Mouse (Mus musculus): ENCODE results near the gene C1qtnf1. TPM values are rescaled to one million over a fixed set of nuclear protein-coding genes. Genes with fewer than 3 reads are reported as not detected.
A peak's percentile ranks its signal among the peaks of the same experiment; 100 is the strongest.

C1qtnf1 gene
- polyA plus RNA-seq, 1 experiment from 2014 or later: 3.4 TPM

DNA sequence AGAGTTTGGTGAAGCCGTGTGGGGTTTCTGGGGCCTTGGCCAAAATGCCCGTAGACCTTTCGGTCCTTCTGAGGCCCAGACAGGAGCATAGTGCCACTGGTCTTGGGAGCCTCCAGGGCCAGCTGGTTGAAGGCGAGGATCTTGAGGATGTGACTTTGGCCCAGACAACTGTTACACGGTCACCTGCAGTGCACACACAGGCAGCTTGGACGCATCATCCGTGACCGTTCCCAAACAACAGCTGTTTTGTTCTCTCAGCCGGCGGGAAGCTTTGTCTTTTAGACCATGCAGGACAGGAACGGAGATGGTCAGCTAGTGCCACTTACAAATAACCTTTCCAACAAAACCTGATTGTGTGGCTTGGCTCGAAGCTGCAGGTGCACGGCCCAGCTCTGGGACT, 43.7 kb downstream of the C1qtnf1 start:
- Histone ChIP-seq H3K9me3 (no peaks in the 10 kb centered on the region), H3K4me1 (peaks cover 23% of the 10 kb centered on the region), H3K27ac (replicated peaks) (no peak overlapping the region; the same call in 1 of the 2 replicates), H3K4me3 (no peak overlapping the region), H3K36me3 (replicated peaks) (no peaks in the 10 kb centered on the region), H3K27me3 (replicated peaks; ENCODE audit: low read depth, poor library complexity, severe bottlenecking) (no peaks in the 10 kb centered on the region)
- peak; percentile 38 for DNase-seq (ENCODE audit: low spot score)
- WGBS: 64% methylated on average over 13 of the region's 13 CpGs

DNA sequence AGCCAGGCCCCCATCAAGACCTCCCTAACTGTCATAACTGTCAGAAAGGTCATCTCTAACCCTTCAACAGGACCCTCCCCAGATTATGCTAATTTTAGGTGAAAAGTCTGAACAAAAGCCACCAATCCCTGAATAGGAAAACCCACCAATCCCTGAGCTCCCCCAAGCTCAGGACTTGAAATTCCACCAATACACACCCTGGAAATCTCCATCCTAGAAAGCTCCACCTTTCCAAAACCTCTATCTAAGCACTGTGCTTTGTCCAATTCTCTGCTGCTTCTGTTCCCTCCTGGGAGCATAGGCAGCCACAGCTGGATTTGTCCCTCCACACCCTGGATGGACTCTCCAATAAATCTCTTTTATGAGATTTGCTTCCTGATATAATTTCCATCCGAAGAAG, 45.2 kb downstream of the C1qtnf1 start:
- WGBS: 88% methylated on average over 1 of the region's 1 CpGs
- H3K36me3 ChIP-seq (replicated peaks): no peaks in the 10 kb centered on the region
- H3K4me3 ChIP-seq: no peak overlapping the region
- no peaks in the 10 kb centered on the region for H3K27me3 ChIP-seq (replicated peaks; ENCODE audit: low read depth, poor library complexity, severe bottlenecking)
- no peak for DNase-seq (ENCODE audit: low spot score)
- H3K27ac ChIP-seq (replicated peaks): no peak overlapping the region
- H3K9me3 ChIP-seq: no peaks in the 10 kb centered on the region
- H3K4me1 ChIP-seq: peaks cover 27% of the 10 kb centered on the region

DNA sequence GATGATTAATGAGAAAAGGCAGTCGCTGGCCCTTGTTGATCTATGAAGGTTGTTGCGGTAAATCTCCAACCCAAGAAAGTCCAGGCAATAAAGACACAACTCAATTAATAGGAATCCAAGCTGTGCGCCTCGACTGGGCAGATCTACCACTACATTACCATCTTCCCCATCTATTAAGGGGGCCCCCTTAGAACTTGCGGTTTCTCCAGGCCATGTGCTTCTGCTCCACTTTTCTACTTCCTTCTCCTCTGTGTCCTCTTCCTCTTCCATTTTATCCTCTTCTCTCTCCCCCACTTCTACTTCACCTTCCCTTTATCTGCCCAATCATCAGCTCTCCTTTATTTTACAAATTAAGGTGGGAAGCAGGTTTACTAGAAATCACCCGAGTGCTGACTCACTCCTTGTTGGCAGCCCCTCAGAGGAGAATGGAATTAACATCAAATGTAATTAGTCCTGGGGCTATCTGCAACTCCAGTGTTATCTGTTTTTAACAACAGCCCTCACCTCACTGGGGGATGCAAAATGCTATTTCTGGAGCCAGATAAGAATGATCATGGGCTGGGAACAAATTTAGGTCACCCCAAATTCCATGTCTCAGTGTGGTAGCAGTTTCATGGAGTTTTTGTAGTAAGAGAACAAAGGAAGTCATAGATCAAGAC, 46.0 kb downstream of the C1qtnf1 start:
- H3K36me3 ChIP-seq (replicated peaks): peaks cover under 1% of the 10 kb centered on the region; the same call in 1 of the 2 replicates
- no peaks in the 10 kb centered on the region for H3K9me3 ChIP-seq
- no peaks in the 10 kb centered on the region for H3K27me3 ChIP-seq (replicated peaks; ENCODE audit: low read depth, poor library complexity, severe bottlenecking)
- no peak for DNase-seq (ENCODE audit: low spot score)
- WGBS: 82% methylated on average over 6 of the region's 6 CpGs
- H3K4me1 ChIP-seq: peaks cover 27% of the 10 kb centered on the region
- H3K27ac ChIP-seq (replicated peaks): no peak overlapping the region
- no peak overlapping the region for H3K4me3 ChIP-seq

DNA sequence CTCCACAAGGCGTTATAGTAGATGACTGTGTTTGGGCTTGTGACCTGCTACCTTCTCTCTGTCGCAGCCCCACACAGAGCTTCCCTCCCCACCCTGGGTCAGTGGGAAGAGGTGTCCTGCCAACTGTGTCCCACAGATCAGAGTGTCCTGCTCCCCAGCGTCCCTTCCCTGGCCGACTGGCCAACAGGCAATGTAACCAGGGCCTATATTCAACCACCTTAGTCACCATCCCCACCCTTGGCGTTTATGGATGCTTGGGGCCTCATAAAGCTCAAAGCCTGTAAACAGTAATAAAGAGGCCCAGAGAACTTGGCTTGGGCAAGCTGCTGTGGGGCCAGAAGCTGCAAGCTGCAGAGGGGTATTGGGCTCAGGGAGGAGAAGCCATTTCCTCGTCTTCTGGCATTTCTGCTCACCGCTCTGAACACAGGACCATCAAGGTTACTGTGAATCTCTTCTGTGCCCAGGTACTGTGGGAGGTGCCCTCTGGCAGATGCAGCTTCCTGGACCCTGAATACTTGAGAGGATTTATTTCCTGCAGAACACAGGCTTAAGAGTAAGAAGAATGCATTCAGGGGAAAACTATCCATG, 47.6 kb downstream of the C1qtnf1 start:
- H3K4me3 ChIP-seq: no peak overlapping the region
- peaks cover 13% of the 10 kb centered on the region; the same call in 1 of the 2 replicates for H3K36me3 ChIP-seq (replicated peaks)
- H3K27ac ChIP-seq (replicated peaks): no peak overlapping the region
- no peaks in the 10 kb centered on the region for H3K9me3 ChIP-seq
- peaks cover 19% of the 10 kb centered on the region for H3K4me1 ChIP-seq
- WGBS: 89% methylated on average over 7 of the region's 7 CpGs
- no peak for DNase-seq (ENCODE audit: low spot score)
- H3K27me3 ChIP-seq (replicated peaks; ENCODE audit: low read depth, poor library complexity, severe bottlenecking): no peaks in the 10 kb centered on the region

DNA sequence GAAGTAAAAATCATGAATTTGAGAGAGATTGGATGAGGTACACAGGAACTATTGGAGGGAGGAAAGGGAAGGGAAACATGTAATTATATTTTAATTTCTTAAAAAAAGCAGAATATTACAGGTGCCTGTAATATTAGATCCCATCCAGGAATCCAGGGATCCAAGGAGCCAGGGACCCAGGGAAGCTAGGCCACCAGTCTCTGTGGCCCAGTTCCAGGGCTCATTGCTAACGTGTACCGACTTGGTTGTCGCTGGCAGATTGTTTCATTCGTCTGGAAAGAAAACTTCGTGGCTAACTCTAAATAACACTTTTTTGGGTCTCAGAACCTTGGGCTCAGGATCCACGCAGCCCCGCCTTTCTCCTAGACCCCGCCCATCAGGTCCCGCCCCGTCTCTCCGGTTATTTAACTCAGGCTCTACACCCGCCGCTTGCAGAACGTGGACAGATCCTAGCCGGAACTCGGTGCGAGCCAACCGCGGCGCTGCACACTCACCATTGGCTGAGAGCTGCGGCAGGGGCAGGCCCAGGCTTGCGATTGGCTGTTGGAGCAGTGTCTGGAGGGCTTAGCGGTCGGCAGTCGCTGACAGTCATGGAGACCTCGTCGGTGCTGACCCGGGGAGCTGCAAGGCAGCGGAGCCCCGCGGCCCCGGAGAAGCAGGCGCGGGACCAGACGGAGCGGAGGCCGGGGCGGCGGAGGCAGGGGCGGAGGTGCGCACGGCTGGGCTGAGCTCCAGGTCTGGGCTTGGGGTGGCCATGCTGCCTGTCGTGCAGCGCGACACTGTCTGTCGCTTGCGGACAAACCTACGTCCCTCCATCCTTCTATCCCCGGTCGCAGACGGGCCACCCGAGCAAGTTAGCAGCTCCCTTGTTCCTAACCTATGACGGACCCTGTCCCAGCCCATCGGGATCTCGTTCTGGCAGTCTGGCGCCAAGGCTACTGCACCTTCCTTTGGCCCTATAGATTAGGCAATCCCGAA, 48.7 kb downstream of the C1qtnf1 start, which contains the start of gene Engase:
Engase (plus strand) TSS at position 434 of the 978 bp plus-strand sequence.
- WGBS: 1% methylated on average over 57 of the region's 57 CpGs
- Histone ChIP-seq H3K27ac (replicated peaks) (peak within 1 kb of the TSS; percentile 86), H3K4me3 (peak within 1 kb of the TSS; percentile 88), H3K27me3 (replicated peaks; ENCODE audit: low read depth, poor library complexity, severe bottlenecking) (no peaks in the 10 kb centered on the region), H3K9me3 (no peaks in the 10 kb centered on the region), H3K36me3 (replicated peaks) (peaks cover 21% of the 10 kb centered on the region), H3K4me1 (peaks cover 16% of the 10 kb centered on the region)
- peak; percentile 97 for DNase-seq (ENCODE audit: low spot score)

DNA sequence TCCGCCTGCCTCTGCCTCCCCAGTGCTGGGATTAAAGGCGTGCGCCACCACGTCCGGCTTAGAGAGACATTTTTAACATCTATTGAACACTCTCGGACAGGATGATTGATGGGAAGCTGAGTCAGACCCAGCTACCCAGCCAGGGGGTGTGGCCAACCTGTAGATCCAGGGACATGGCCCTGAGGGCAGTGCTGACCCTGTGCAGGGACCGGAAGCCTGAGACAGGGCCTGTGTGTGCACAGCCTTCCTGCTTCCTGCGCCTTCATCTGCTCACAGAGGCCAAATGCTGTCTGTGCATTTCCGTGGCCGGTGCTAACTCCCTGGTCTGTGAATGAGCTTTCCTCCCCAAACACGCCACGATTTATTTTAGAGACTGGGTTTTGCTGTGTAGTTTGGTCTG, 51.8 kb downstream of the C1qtnf1 start:
- H3K9me3 ChIP-seq: no peaks in the 10 kb centered on the region
- H3K4me1 ChIP-seq: peaks cover 28% of the 10 kb centered on the region
- H3K27ac ChIP-seq (replicated peaks): no peak overlapping the region
- WGBS: 76% methylated on average over 12 of the region's 12 CpGs
- peaks cover 45% of the 10 kb centered on the region for H3K36me3 ChIP-seq (replicated peaks)
- H3K4me3 ChIP-seq: no peak overlapping the region
- no peak for DNase-seq (ENCODE audit: low spot score)
- H3K27me3 ChIP-seq (replicated peaks; ENCODE audit: low read depth, poor library complexity, severe bottlenecking): no peaks in the 10 kb centered on the region

DNA sequence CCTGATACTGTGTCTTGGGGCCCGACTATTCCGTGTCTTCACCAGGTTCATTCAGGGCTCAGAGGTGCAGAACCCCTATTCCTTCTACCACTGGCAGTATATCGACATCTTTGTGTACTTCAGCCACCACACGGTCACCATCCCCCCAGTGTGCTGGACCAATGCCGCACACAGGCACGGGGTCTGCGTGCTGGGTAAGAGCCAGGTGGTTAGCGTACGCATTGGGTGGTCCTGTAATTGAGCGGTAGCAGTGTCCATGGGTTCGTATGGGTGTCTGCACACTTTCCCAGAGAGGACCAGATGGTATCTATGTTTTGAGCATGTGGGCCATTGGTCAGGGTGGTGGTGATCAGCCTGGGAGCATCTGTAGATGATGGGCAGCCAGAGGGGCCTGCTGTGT, 53.2 kb downstream of the C1qtnf1 start:
- WGBS: 95% methylated on average over 11 of the region's 11 CpGs
- Histone ChIP-seq H3K36me3 (replicated peaks) (peaks cover 58% of the 10 kb centered on the region), H3K27me3 (replicated peaks; ENCODE audit: low read depth, poor library complexity, severe bottlenecking) (no peaks in the 10 kb centered on the region), H3K4me3 (no peak overlapping the region), H3K27ac (replicated peaks) (no peak overlapping the region), H3K9me3 (no peaks in the 10 kb centered on the region), H3K4me1 (peaks cover 39% of the 10 kb centered on the region)
- DNase-seq (ENCODE audit: low spot score): no peak

DNA sequence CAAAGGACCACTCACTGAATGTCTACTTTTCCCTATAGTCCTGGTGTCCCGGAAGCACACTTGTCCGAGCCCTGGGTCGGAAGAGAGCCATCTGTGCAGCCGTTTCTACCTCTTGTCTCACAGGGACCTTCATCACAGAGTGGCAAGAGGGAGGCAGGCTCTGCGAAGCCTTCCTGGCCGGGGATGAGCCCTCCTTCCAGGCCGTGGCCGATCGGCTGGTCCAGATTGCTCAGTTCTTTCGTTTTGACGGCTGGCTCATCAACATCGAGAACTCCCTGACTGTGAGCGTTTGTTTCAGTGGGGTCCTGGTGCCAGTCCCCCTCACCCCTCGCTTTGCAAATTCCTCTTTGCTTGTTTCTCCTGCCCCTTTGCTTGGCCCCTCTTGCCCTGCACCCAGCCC, 53.7 kb downstream of the C1qtnf1 start:
- DNase-seq (ENCODE audit: low spot score): no peak
- no peak overlapping the region for H3K27ac ChIP-seq (replicated peaks)
- H3K9me3 ChIP-seq: no peaks in the 10 kb centered on the region
- no peak overlapping the region for H3K4me3 ChIP-seq
- 86% methylated on average over 14 of the region's 14 CpGs for WGBS
- no peaks in the 10 kb centered on the region for H3K27me3 ChIP-seq (replicated peaks; ENCODE audit: low read depth, poor library complexity, severe bottlenecking)
- H3K36me3 ChIP-seq (replicated peaks): peaks cover 63% of the 10 kb centered on the region
- peaks cover 39% of the 10 kb centered on the region for H3K4me1 ChIP-seq

DNA sequence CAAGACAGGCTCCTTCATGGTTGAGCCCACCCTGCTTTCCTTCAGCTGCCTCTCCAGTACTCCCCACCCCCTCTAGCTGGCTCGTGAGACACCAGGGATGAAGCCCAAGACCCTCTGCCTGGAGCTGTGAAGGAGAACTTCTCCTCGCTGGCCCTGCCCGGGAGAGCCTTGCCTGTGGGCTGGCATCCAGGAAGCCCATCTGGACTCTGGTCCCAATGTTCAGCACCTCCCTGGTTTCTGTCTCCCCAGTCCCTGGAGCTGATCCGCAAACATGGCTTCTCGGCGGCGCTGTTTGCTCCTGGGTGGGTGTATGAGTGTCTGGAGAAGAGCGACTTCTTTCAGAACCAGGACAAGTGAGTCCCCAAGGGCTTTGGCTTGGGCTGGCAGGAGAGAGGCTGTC, 56.2 kb downstream of the C1qtnf1 start:
- no peaks in the 10 kb centered on the region for H3K9me3 ChIP-seq
- H3K27me3 ChIP-seq (replicated peaks; ENCODE audit: low read depth, poor library complexity, severe bottlenecking): peaks cover 5% of the 10 kb centered on the region
- peaks cover 71% of the 10 kb centered on the region for H3K36me3 ChIP-seq (replicated peaks)
- no peak overlapping the region for H3K4me3 ChIP-seq
- H3K27ac ChIP-seq (replicated peaks): no peak overlapping the region
- WGBS: 83% methylated on average over 8 of the region's 8 CpGs
- DNase-seq (ENCODE audit: low spot score): no peak
- peaks cover 28% of the 10 kb centered on the region for H3K4me1 ChIP-seq

DNA sequence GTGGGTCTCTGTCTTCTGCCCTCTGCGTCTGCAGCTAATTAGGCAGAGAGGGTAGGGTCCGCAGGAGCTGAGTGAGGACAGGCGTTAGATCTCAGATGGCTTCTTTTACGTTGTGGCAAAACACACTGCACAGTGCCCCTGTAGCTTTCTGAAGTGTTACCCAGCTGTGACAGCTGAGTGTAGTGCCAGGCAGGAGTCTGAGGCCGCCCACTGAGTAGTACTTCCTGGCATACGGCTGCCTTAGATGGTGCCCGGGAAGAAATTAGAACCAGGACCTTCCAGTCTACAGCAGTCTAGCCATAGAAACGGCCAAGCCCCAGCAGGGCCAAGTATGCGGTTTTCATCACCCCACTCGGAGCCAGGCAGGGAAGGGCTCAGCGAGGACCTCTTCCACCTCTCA, 57.3 kb downstream of the C1qtnf1 start:
- Histone ChIP-seq H3K4me3 (no peak overlapping the region), H3K4me1 (peaks cover 27% of the 10 kb centered on the region), H3K27ac (replicated peaks) (no peak overlapping the region), H3K9me3 (no peaks in the 10 kb centered on the region), H3K36me3 (replicated peaks) (peaks cover 60% of the 10 kb centered on the region), H3K27me3 (replicated peaks; ENCODE audit: low read depth, poor library complexity, severe bottlenecking) (peaks cover 17% of the 10 kb centered on the region)
- 63% methylated on average over 11 of the region's 11 CpGs for WGBS
- no peak for DNase-seq (ENCODE audit: low spot score)

DNA sequence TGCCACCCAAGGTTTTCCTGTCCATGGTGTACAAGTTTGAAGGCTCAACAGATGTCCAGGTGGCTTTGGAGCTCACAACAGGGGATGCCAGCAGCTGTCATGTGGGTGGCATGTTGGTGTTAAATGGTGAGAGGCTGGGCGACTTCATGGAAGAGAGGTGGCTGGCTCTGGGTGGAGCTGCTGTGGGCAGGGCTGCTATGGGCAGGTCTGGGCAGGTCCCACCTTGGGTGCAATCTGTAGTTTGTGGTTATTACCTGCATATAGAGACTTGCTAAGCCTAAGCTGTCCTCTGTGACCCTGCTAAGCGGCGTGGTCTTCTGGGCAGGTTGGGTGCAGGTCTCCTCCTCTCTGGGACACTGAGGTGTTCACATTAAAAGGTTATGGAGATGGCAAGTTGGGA, 57.8 kb downstream of the C1qtnf1 start:
- no peak overlapping the region for H3K27ac ChIP-seq (replicated peaks)
- H3K27me3 ChIP-seq (replicated peaks; ENCODE audit: low read depth, poor library complexity, severe bottlenecking): peaks cover 18% of the 10 kb centered on the region
- H3K4me1 ChIP-seq: peaks cover 31% of the 10 kb centered on the region

DNA sequence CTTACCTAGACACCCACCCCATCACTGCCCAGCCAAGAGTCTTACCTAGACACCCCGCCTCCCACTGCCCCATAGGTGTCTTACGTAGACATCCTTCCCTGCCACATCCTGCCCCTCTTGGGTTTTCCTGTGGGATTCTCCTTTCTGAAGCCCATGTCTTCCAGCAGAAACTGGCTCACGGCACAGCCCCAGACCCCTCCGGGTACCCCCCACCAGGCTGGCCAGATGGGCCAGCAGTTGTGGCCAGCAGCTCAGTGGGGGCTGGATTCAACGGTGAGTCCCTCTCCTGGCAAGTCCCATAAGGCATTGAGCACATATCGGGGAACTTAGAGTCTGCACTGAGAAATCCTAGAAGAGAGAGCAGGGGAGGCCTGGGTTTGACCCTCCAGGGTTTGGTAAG, 58.3 kb downstream of the C1qtnf1 start:
- Histone ChIP-seq H3K9me3 (no peaks in the 10 kb centered on the region), H3K4me1 (peaks cover 32% of the 10 kb centered on the region), H3K36me3 (replicated peaks) (peaks cover 56% of the 10 kb centered on the region), H3K27ac (replicated peaks) (no peak overlapping the region), H3K27me3 (replicated peaks; ENCODE audit: low read depth, poor library complexity, severe bottlenecking) (peaks cover 19% of the 10 kb centered on the region), H3K4me3 (no peak overlapping the region)
- WGBS: 84% methylated on average over 6 of the region's 6 CpGs
- DNase-seq (ENCODE audit: low spot score): no peak

More for the DNA sequence above, 57.8 kb downstream of the C1qtnf1 start:
- DNase-seq (ENCODE audit: low spot score): no peak
- Histone ChIP-seq H3K9me3 (no peaks in the 10 kb centered on the region), H3K4me3 (no peak overlapping the region), H3K36me3 (replicated peaks) (peaks cover 60% of the 10 kb centered on the region)
- 85% methylated on average over 3 of the region's 3 CpGs for WGBS
